Mouse (Mus musculus): ENCODE measurements at regions not wholly inside any gene's neighbourhood (a gene's known extent, or its start where the extent isn't known, plus 50 kb on each side); places are given as distances from the start of the nearest gene placed in this dataset.

GRCm38 (mm10) chr10:56920711-56921672 lies 543.9 kb downstream of the Gja1 start:
- in situ Hi-C loops (cut with MboI; ENCODE audit: low pct_unique_long_range_greater_than_20kb in 1 of 2, low sequenced_read_pairs in 2 of 2, unreplicated experiment in 1 of 2), result no loop called here

GRCm38 (mm10) chr10:56935174-56935573 lies 551.0 kb upstream of the Hsf2 start:
- in situ Hi-C loops (cut with MboI; ENCODE audit: low pct_unique_long_range_greater_than_20kb in 1 of 2, low sequenced_read_pairs in 2 of 2, unreplicated experiment in 1 of 2), result no loop called here

- in situ Hi-C loops (cut with MboI; ENCODE audit: low pct_unique_long_range_greater_than_20kb in 1 of 2, low sequenced_read_pairs in 2 of 2, unreplicated experiment in 1 of 2), result no loop called here
Observed at GRCm38 (mm10) chr10:56941972-56942371, 544.2 kb upstream of the Hsf2 start.

- in situ Hi-C loops (cut with MboI; ENCODE audit: low pct_unique_long_range_greater_than_20kb in 1 of 2, low sequenced_read_pairs in 2 of 2, unreplicated experiment in 1 of 2), result no loop called here
Observed at GRCm38 (mm10) chr10:56944434-56945145, 541.6 kb upstream of the Hsf2 start.

GRCm38 (mm10) chr10:56956728-56957127 lies 529.5 kb upstream of the Hsf2 start:
- in situ Hi-C loops (cut with MboI; ENCODE audit: low pct_unique_long_range_greater_than_20kb in 1 of 2, low sequenced_read_pairs in 2 of 2, unreplicated experiment in 1 of 2), result no loop called here

- in situ Hi-C loops (cut with MboI; ENCODE audit: low pct_unique_long_range_greater_than_20kb in 1 of 2, low sequenced_read_pairs in 2 of 2, unreplicated experiment in 1 of 2), result no loop called here
Observed at GRCm38 (mm10) chr10:56962096-56962807, 523.9 kb upstream of the Hsf2 start.

GRCm38 (mm10) chr10:56963215-56963614 lies 523.0 kb upstream of the Hsf2 start:
- in situ Hi-C loops (cut with MboI; ENCODE audit: low pct_unique_long_range_greater_than_20kb in 1 of 2, low sequenced_read_pairs in 2 of 2, unreplicated experiment in 1 of 2), result no loop called here

GRCm38 (mm10) chr10:56968913-56969312 lies 517.3 kb upstream of the Hsf2 start:
- in situ Hi-C loops (cut with MboI; ENCODE audit: low pct_unique_long_range_greater_than_20kb in 1 of 2, low sequenced_read_pairs in 2 of 2, unreplicated experiment in 1 of 2), result no loop called here

- in situ Hi-C loops (cut with MboI; ENCODE audit: low pct_unique_long_range_greater_than_20kb in 1 of 2, low sequenced_read_pairs in 2 of 2, unreplicated experiment in 1 of 2), result no loop called here
Observed at GRCm38 (mm10) chr10:56974812-56975211, 511.4 kb upstream of the Hsf2 start.

- in situ Hi-C loops (cut with MboI; ENCODE audit: low pct_unique_long_range_greater_than_20kb in 1 of 2, low sequenced_read_pairs in 2 of 2, unreplicated experiment in 1 of 2), result no loop called here
Observed at GRCm38 (mm10) chr10:56979601-56980000, 506.6 kb upstream of the Hsf2 start.

GRCm38 (mm10) chr10:56980821-56981220 lies 505.4 kb upstream of the Hsf2 start:
- in situ Hi-C loops (cut with MboI; ENCODE audit: low pct_unique_long_range_greater_than_20kb in 1 of 2, low sequenced_read_pairs in 2 of 2, unreplicated experiment in 1 of 2), result no loop called here

GRCm38 (mm10) chr10:56982526-56983190 lies 503.5 kb upstream of the Hsf2 start:
- in situ Hi-C loops (cut with MboI; ENCODE audit: low pct_unique_long_range_greater_than_20kb in 1 of 2, low sequenced_read_pairs in 2 of 2, unreplicated experiment in 1 of 2), result no loop called here

- in situ Hi-C loops (cut with MboI; ENCODE audit: low pct_unique_long_range_greater_than_20kb in 1 of 2, low sequenced_read_pairs in 2 of 2, unreplicated experiment in 1 of 2), result no loop called here
Observed at GRCm38 (mm10) chr10:56994969-56995368, 491.2 kb upstream of the Hsf2 start.

- in situ Hi-C loops (cut with MboI; ENCODE audit: low pct_unique_long_range_greater_than_20kb in 1 of 2, low sequenced_read_pairs in 2 of 2, unreplicated experiment in 1 of 2), result loop anchor here (25.0 kb wide), 1 partner anchor 639 kb away; no protein-coding TSS in a partner anchor
Observed at GRCm38 (mm10) chr10:57000892-57001722, 485.1 kb upstream of the Hsf2 start.

- in situ Hi-C loops (cut with MboI; ENCODE audit: low pct_unique_long_range_greater_than_20kb in 1 of 2, low sequenced_read_pairs in 2 of 2, unreplicated experiment in 1 of 2), result loop anchor here (25.0 kb wide), 1 partner anchor 639 kb away; no protein-coding TSS in a partner anchor
Observed at GRCm38 (mm10) chr10:57001723-57002110, 484.5 kb upstream of the Hsf2 start.

GRCm38 (mm10) chr10:57037641-57038040 lies 448.5 kb upstream of the Hsf2 start:
- in situ Hi-C loops (cut with MboI; ENCODE audit: low pct_unique_long_range_greater_than_20kb in 1 of 2, low sequenced_read_pairs in 2 of 2, unreplicated experiment in 1 of 2), result no loop called here

GRCm38 (mm10) chr10:57040201-57040600 lies 446.0 kb upstream of the Hsf2 start:
- in situ Hi-C loops (cut with MboI; ENCODE audit: low pct_unique_long_range_greater_than_20kb in 1 of 2, low sequenced_read_pairs in 2 of 2, unreplicated experiment in 1 of 2), result no loop called here

GRCm38 (mm10) chr10:57046021-57046420 lies 440.2 kb upstream of the Hsf2 start:
- in situ Hi-C loops (cut with MboI; ENCODE audit: low pct_unique_long_range_greater_than_20kb in 1 of 2, low sequenced_read_pairs in 2 of 2, unreplicated experiment in 1 of 2), result no loop called here

Measured in mouse embryonic stem cell (cell line).